Mouse (Mus musculus) layer of hippocampus, adult 18-20 months (tissue): ENCODE measurements around the gene Daam2. TPM values are rescaled to one million over a fixed set of nuclear protein-coding genes. Genes with fewer than 3 reads are reported as not detected.
"Not testable (repeated sequence)": the region's sequence is repeated elsewhere in the genome, so short reads cannot be mapped to it uniquely, and the experiment has no call there.

Source experiments
- DNase-seq, 2 experiments: peaks; one replicate each; pipeline ENCODE4 v3.0.0; 2022; ENCODE audit warnings: low spot score in 2 of 2
- total RNA-seq, 2 experiments: library from RNA; stranded (reverse); gene quantifications; 2 replicates each; pipeline ENCODE4 v1.2.3; 2021

Gene Daam2
- total RNA-seq, 2 experiments from 2014 or later = 67.1 to 69.5 TPM

DNA sequence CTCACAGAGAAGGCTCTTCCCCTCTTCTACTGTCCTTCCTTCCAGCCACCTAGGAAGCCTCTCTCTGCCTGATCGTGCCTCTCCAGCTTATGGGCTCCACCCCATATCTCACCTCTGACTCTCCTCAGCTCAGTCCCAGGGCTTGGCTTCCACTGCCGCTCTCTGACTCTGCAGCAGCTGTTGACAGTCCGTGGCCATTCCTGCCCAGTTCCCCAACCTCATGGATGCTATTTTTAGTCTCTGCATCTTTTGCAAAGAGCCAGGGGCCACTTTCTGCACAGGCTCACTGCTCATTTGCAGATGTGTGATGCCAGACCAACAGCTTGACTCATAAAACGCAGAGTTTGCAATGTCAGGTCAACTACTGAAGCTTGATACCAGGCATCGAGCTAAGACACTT, 75.0 kb downstream of the Daam2 start:
- DNase-seq = no peak

DNA sequence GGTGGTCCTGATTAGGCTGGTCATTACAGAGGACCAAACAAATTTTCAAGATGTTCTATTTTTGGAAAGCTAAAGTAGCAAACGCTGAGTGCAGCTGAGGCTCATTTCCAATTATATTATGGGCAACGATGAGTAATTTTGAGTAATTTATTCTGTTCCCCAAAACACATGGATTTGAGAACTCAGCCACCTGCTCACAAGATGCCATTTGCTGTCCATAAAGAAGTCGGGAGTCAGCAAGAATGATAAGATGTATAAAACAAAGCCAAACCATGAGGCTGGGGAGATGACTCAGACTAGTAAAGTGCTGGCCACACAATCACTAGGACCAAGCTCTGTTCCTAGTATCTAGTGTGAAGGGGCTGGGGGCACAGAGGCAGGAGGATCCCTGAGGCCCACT, 79.7 kb downstream of the Daam2 start:
- DNase-seq = peak in 1 of 2 experiments; percentile 61

DNA sequence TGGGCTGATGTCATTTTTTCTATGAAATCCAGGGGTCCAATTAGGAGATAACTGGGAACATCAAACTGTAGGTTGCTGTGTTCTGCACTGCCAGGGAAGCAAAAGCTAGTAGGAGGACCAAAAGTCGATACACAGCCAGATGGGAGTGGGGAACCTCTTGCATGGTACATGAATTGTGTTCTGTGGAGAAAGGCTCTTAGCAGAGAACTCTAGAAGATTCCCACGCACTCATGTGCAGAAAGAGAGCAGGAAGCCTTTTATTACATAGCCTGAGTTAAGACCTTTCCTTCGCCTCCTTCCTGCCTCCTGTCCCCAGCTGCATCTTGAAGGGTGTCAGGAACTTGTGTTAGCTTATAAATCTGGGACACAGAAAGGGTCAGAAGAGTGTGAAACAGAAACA, 82.3 kb downstream of the Daam2 start:
- peak; percentile 51 to 70 for DNase-seq

DNA sequence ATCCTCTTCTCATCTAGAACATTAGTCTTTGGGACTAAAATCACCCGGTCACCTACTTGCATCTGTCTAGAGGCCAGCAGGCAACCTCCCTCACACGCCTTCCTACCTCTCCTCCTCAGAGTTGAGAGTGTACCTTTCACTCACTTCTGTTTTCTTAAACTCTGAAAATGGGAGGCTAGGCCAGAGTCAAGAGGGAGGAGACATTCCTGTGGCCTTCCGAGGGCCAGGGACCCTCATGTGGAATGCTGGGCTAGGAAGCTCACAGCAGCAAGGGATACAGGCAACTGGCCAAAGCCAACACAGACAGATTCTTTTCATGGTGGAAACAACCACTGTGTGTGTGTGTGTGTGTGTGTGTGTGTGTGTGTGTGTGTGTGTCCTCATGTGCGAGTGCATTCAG, 86.8 kb downstream of the Daam2 start:
- DNase-seq = no peak

GRCm38 (mm10) chr17:49475174-49475573, 89.0 kb downstream of the Daam2 start:
- no peak for DNase-seq

- DNase-seq = peak; percentile 34 to 41
Observed at GRCm38 (mm10) chr17:49474051-49474450, 90.1 kb downstream of the Daam2 start.

- DNase-seq = no peak
Observed at GRCm38 (mm10) chr17:49472626-49473025, 91.5 kb downstream of the Daam2 start.

DNA sequence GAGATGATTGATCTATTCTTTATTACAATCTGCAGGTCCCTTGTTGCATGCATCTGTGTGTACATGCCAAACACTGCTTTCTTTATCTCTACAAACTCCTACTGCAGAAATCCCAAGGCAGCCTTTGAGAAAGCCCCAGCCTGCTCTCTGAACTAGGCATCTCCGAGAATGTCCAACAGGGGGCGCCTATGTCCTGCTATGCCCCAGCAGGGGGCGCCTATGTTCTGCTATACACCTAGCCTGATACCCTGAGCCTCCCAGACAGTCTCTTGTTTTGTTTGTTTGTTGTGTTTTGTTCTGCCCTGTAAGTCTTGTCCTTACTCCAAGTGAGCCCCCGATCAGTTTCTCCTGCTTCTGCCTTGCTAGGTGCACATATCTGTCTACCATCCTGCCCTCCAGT, 95.9 kb downstream of the Daam2 start:
- DNase-seq = peak; percentile 70 to 92

GRCm38 (mm10) chr17:49464884-49465283, 99.3 kb downstream of the Daam2 start:
- DNase-seq = no peak

- DNase-seq = no peak
Observed at GRCm38 (mm10) chr17:49458386-49458785, 105.8 kb downstream of the Daam2 start.

- DNase-seq = no peak
Observed at GRCm38 (mm10) chr17:49457833-49458232, 106.3 kb downstream of the Daam2 start.

GRCm38 (mm10) chr17:49456334-49456733, 107.8 kb downstream of the Daam2 start:
- DNase-seq = no peak

DNA sequence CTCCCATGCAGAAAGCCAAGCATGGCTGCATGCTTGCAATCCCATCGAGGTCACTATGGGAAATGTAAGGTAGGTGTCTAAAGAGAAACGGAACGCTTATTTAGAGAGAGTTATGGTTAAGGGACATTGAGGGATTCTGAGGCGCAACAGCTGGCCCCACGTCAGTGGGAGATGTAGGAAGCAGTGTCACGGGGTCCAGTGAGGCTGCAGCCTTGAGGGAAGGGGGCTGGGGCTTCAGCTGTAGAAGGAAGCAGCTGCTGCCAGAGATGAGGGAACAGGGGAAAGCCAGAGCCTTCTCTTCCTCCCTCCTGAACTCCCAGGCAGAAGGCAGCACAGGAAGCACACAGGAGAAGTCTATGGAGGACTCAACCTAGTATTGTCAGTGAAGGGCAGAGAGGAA, 113.2 kb downstream of the Daam2 start:
- DNase-seq = no peak

DNA sequence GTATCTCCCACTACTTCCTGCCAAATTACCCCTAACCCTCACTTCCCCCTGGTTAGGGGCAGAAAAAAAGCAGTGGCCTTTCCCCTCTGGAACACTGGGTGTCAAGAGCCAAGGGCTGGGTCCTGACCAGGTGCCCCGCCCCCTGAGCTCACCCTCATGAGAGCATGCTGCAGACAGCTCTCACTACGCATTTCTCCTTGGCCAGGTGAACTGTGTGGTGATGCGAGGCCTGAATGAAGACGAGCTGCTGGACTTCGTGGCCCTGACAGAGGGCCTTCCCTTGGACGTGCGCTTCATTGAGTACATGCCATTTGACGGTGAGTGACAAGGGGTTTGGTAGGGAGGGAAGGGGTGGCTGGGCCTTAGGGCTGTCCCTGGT, 114.9 kb downstream of the Daam2 start:
- DNase-seq = no peak

DNA sequence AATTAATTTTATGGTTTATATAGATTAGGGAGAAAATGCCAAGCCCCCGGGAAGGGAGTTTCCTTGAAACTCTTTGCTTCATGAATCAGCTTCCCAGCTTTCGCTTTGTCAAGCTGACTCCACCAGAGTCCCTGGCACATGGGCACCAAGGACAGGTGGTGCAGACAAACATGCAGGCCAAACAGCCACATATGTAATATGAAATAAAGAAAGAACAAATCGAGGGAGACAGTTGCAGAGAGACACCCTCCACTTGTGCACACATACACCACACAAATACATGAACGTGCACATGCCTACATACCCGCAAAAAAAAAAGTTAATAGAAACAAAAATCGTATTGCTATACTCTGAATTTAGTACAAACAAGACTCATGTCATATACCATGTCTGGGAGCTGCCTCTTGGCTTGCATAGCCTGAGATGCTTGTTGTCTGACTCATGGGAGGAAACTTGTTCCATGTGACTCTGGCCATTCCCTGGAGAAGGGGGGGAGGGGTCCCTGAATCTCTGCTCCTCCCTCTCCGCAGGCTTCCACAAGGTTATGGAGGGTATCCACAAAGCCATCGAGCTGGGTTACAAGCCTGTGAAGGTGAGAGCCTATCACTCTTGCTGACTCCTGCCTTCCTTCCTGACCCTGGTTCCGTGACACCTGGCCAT, 115.4 kb downstream of the Daam2 start:
- no peak for DNase-seq

GRCm38 (mm10) chr17:49442841-49443240, 121.3 kb downstream of the Daam2 start:
- not testable (repeated sequence) for DNase-seq

DNA sequence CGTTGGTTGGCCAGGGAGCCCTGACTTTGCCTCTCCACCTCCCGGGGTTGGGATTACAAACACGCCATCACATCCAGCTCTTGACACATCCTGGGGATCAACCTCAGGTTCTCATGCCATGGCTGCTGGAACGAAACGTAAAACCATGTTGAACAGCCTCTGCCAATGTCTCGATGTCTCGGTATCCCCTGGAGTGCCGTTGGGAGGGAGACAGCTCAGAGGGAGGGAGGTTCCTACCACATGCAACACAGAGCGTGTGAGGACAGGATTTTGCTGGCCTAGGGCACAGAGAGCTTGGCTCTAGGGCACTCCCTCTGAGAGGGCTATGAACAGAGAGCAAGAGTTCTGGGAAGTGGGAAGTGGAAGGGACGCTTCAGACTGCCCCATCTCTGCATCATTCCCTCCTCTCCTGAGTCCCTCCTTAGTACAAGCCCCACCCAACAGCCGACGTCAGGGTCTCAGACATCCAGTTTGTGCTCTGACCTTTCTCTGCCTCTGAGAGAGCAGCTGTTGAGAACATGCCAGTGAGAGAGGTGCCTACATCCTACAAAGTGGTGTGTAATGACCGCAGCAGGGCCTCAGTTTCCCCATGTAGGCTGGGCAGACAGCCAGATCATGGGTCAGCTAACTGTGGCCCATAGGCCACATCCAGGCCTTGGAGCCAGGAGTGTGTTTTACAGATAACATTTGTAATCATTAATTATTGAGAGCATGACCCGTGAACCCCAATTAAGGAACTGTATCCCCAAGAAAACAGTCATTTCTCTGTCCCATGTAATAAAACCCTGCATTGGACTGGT, 123.6 kb downstream of the Daam2 start:
- no peak for DNase-seq

DNA sequence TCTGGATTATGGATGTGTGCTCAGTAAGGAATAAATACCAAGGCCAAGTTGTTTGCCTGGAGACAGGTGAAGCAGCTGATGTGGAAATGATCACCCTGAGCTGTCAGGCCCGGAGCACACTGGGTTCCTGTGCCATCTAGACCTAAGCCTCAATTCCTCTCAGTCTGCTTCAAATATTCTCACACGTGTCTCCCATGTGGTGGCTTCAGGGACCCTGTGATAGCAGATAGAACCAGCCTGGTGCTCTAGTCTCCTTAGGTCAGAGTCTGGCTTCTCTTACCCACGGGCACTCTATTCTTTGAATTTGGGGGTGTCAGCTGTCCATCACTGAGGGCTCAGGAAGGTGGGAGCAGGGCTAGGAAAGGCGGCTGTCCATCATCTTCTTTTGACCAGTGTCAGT, 124.4 kb downstream of the Daam2 start:
- no peak for DNase-seq

- no peak for DNase-seq
Observed at GRCm38 (mm10) chr17:49438822-49439574, 125.1 kb downstream of the Daam2 start.

GRCm38 (mm10) chr17:49437306-49437705, 126.8 kb downstream of the Daam2 start:
- DNase-seq = not testable (repeated sequence)

GRCm38 (mm10) chr17:49436631-49437030, 127.5 kb downstream of the Daam2 start:
- no peak for DNase-seq

DNA sequence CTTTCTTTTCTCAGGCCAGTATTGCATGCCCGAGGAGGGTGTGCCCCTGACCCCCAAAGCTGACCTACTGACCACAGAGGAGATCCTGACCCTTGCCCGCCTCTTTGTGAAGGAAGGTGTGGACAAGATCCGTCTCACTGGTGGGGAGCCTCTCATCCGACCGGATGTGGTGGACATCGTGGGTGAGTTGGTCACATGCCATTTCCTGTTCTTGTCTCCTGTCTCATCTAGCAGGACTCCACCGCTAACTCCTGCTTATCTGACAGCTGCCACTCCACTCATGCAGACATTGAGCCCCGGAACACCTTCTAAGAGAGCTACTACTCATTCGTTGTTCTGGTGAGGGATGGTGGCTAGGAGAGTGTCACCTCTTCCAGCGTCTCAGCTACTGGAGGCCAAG, 129.1 kb downstream of the Daam2 start:
- no peak for DNase-seq
